Mouse (Mus musculus): ENCODE results near the gene Palm2.

- no peak for TF ChIP-seq CTCF (IDR thresholded peaks at IDR 0.05; ENCODE audit: low read depth, low read length)
- TF ChIP-seq POLR2A (IDR thresholded peaks at IDR 0.05; ENCODE audit: borderline replicate concordance, low read depth, low read length) = no peak
Observed at GRCm38 (mm10) chr4:57682944-57683343, 248.9 kb downstream of the Palm2 start.
